In the genomic region with DNA sequence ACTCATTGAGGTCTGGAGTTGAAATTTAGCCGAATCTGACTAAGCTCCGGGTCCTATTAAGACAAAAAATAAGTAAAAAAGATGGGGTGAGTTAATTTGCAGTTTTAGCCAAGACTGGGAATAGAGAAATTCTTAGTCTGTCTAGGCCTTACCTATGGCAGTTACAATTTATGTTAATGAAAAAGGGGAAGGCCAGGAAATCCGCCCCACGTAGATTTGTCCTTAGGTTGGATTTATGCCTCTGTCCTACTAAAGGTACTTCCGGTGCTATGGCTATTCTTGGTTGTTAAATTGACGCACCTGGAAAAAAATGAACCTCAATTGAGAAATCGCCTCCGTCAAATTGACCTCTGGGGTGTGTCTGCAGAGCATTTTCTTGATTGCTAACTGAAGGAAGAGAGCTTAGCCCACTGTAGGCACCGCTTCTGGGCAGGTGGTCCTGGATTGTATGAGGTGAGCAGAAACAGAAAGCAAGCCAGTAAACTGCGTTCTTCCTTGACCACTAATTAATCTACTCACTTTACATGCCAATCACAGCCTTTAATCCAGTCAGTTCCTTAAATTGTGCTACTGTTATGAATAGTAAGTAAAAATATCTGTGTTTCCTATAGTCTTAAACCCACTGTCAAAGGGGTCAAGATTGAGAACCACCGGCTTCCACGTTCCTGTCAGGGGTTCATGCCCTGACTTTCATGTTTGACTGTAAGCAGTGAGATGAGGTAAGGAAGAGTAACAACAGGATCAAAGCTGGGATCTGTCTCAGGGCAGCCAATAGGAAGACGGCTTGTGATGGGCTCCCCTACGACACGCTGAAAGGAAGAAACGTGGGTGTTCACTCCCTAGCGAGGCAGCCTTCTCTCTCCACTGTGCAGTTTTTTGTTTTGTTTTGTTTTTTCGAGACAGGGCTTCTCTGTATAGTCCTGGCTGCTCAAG, we compare ENCODE assay signal across 8 mouse cellular contexts. TPM values are rescaled to one million over a fixed set of nuclear protein-coding genes. Genes with fewer than 3 reads are reported as not detected.
DNase-seq lines count a peak whose midpoint lies in the region; ATAC-seq and TF ChIP-seq lines count a peak whose summit lies in the region.

No protein-coding gene starts in this region.

- peaks cover 5% of the 10 kb centered on the region; the same call in 1 of the 2 replicates for H3K4me1 ChIP-seq in kidney, postnatal 0 days (replicated peaks; ENCODE audit: insufficient read depth, low read length)
- H3K4me1 ChIP-seq in embryonic facial prominence, embryonic 11.5 days (ENCODE audit: control insufficient read depth, insufficient read depth, low read length), result no peaks in the 10 kb centered on the region
- no peaks in the 10 kb centered on the region for H3K4me1 ChIP-seq in intestine, embryonic 15.5 days (replicated peaks)
- H3K4me1 ChIP-seq in neural tube, embryonic 15.5 days, result peaks cover 8% of the 10 kb centered on the region

- ATAC-seq in kidney, postnatal 0 days (replicated peaks; ENCODE audit: low FRiP score, low read depth), result no peak
- ATAC-seq in embryonic facial prominence, embryonic 11.5 days (replicated peaks; ENCODE audit: insufficient number of reproducible peaks, low FRiP score, low TSS enrichment, low read depth), result no peak
- ATAC-seq in intestine, embryonic 15.5 days, result no peak
- no peak for ATAC-seq in neural tube, embryonic 15.5 days (ENCODE audit: low FRiP score)

- peak overlapping the region; percentile 68 for H3K4me3 ChIP-seq in kidney, postnatal 0 days (replicated peaks; ENCODE audit: low read depth, low read length)
- peak overlapping the region; percentile 40 for H3K4me3 ChIP-seq in embryonic facial prominence, embryonic 11.5 days (ENCODE audit: low read depth, low read length)
- peak overlapping the region; percentile 65 for H3K4me3 ChIP-seq in intestine, embryonic 15.5 days (replicated peaks)
- peak overlapping the region; percentile 37 for H3K4me3 ChIP-seq in neural tube, embryonic 15.5 days (replicated peaks)

- no peak for TF ChIP-seq CTCF in kidney, postnatal 0 days (IDR thresholded peaks at IDR 0.05; ENCODE audit: low read depth)

- no peaks in the 10 kb centered on the region for H3K9me3 ChIP-seq in kidney, postnatal 0 days (replicated peaks; ENCODE audit: low read length)
- no peaks in the 10 kb centered on the region for H3K9me3 ChIP-seq in embryonic facial prominence, embryonic 11.5 days (replicated peaks; ENCODE audit: control insufficient read depth, low read length)
- no peaks in the 10 kb centered on the region for H3K9me3 ChIP-seq in intestine, embryonic 15.5 days
- H3K9me3 ChIP-seq in neural tube, embryonic 15.5 days (replicated peaks), result no peaks in the 10 kb centered on the region

- 57% methylated on average over 18 of the region's 18 CpGs for WGBS in kidney, postnatal 0 days
- WGBS in embryonic facial prominence, embryonic 11.5 days, result 71% methylated on average over 18 of the region's 18 CpGs
- 69% methylated on average over 18 of the region's 18 CpGs for WGBS in intestine, embryonic 15.5 days
- 69% methylated on average over 18 of the region's 18 CpGs for WGBS in neural tube, embryonic 15.5 days

- H3K4me2 ChIP-seq in kidney, postnatal 0 days (ENCODE audit: low read length), result peak overlapping the region; percentile 76
- no peak overlapping the region; the same call in 1 of the 2 replicates for H3K4me2 ChIP-seq in embryonic facial prominence, embryonic 11.5 days (ENCODE audit: low read depth, low read length)
- peak overlapping the region; percentile 77 for H3K4me2 ChIP-seq in intestine, embryonic 15.5 days (replicated peaks)
- peak overlapping the region; percentile 52 for H3K4me2 ChIP-seq in neural tube, embryonic 15.5 days

- DNase-seq in kidney, postnatal 0 days (ENCODE audit: low spot score), result no peak
- no peak for DNase-seq in kidney, postnatal 36 days
- DNase-seq in embryonic facial prominence, embryonic 11.5 days (ENCODE audit: low spot score), result no peak
- no peak for DNase-seq in adrenal gland, postnatal 36 days
- no peak for DNase-seq in right cerebral cortex, postnatal 14 days
- no peak for DNase-seq in cerebellum, adult 9-11 months

- peak overlapping the region; percentile 79 for H3K27ac ChIP-seq in kidney, postnatal 0 days
- H3K27ac ChIP-seq in embryonic facial prominence, embryonic 11.5 days (replicated peaks; ENCODE audit: low read depth, low read length), result no peak overlapping the region
- H3K27ac ChIP-seq in intestine, embryonic 15.5 days, result no peak overlapping the region
- no peak overlapping the region for H3K27ac ChIP-seq in neural tube, embryonic 15.5 days (replicated peaks)

- H3K9ac ChIP-seq in kidney, postnatal 0 days (ENCODE audit: low read depth, low read length), result peak overlapping the region; percentile 74; the same call in 1 of the 2 replicates
- no peak overlapping the region for H3K9ac ChIP-seq in embryonic facial prominence, embryonic 11.5 days (replicated peaks; ENCODE audit: low read length)
- no peak overlapping the region; the same call in 1 of the 2 replicates for H3K9ac ChIP-seq in intestine, embryonic 15.5 days
- H3K9ac ChIP-seq in neural tube, embryonic 15.5 days (replicated peaks), result no peak overlapping the region; the same call in 1 of the 2 replicates

- H3K36me3 ChIP-seq in kidney, postnatal 0 days (ENCODE audit: insufficient read depth, low read length), result no peaks in the 10 kb centered on the region
- no peaks in the 10 kb centered on the region for H3K36me3 ChIP-seq in embryonic facial prominence, embryonic 11.5 days (replicated peaks; ENCODE audit: control insufficient read depth, insufficient read depth, low read depth, low read length)
- no peaks in the 10 kb centered on the region for H3K36me3 ChIP-seq in intestine, embryonic 15.5 days
- no peaks in the 10 kb centered on the region for H3K36me3 ChIP-seq in neural tube, embryonic 15.5 days

- no peaks in the 10 kb centered on the region for H3K27me3 ChIP-seq in kidney, postnatal 0 days (ENCODE audit: insufficient read depth, low read length)
- H3K27me3 ChIP-seq in embryonic facial prominence, embryonic 11.5 days (ENCODE audit: control insufficient read depth, insufficient read depth, low read length), result no peaks in the 10 kb centered on the region
- H3K27me3 ChIP-seq in intestine, embryonic 15.5 days (replicated peaks), result no peaks in the 10 kb centered on the region
- no peaks in the 10 kb centered on the region for H3K27me3 ChIP-seq in neural tube, embryonic 15.5 days (replicated peaks)

RNA-seq across cellular contexts. Expression of a gene that starts 0.8 kb away (rescaled TPM):
- 8.2 TPM in 2 replicates for polyA plus RNA-seq in kidney, postnatal 0 days (2015; fragmentation: Nextera tagmentation; extraction: Ambion mirVana)
- 1.0 and 1.3 TPM in 2 replicates for polyA plus RNA-seq in embryonic facial prominence, embryonic 11.5 days (2014; fragmentation: Nextera tagmentation; extraction: Ambion mirVana)
- 4.6 and 5.1 TPM in 2 replicates for polyA plus RNA-seq in intestine, embryonic 15.5 days (2015; fragmentation: Nextera tagmentation; extraction: Ambion mirVana)
- polyA plus RNA-seq in neural tube, embryonic 15.5 days (2015; fragmentation: Nextera tagmentation; extraction: Ambion mirVana), result 0.95 and 2.5 TPM in 2 replicates
- 10 to 100 TPM; 32.6 to 39.3 TPM for total RNA-seq in adrenal gland, postnatal 36 days (2021)

RNA-seq across cellular contexts. Expression of a gene that starts 1.0 kb away (rescaled TPM):
- polyA plus RNA-seq in kidney, postnatal 0 days (2015; fragmentation: Nextera tagmentation; extraction: Ambion mirVana), result 6.9 and 7.2 TPM in 2 replicates
- 21.7 and 26.0 TPM in 2 replicates for polyA plus RNA-seq in embryonic facial prominence, embryonic 11.5 days (2014; fragmentation: Nextera tagmentation; extraction: Ambion mirVana)
- 6.3 and 7.1 TPM in 2 replicates for polyA plus RNA-seq in intestine, embryonic 15.5 days (2015; fragmentation: Nextera tagmentation; extraction: Ambion mirVana)
- 3.9 and 5.6 TPM in 2 replicates for polyA plus RNA-seq in neural tube, embryonic 15.5 days (2015; fragmentation: Nextera tagmentation; extraction: Ambion mirVana)
- total RNA-seq in adrenal gland, postnatal 36 days (2021), result 1 to 10 TPM; 7.3 to 9.0 TPM
